Mouse (Mus musculus): ENCODE results near the gene Armc12.

The Armc12 gene

GRCm38 (mm10) chr17:28530506-28530905 is at the start of gene Armc12:
TSS of gene Armc12 (plus strand) at chr17:28530806.
- no peak for DNase-seq

- DNase-seq, result peak; percentile 96
Observed at GRCm38 (mm10) chr17:28484704-28485445, 45.7 kb upstream of the Armc12 start.

GRCm38 (mm10) chr17:28485446-28485948 is 45.1 kb upstream of the Armc12 start:
- peak; percentile 97 for DNase-seq

GRCm38 (mm10) chr17:28485977-28486400 is 44.6 kb upstream of the Armc12 start:
- DNase-seq, result peak; percentile 100

GRCm38 (mm10) chr17:28486720-28487119 is 43.9 kb upstream of the Armc12 start:
- DNase-seq, result no peak

GRCm38 (mm10) chr17:28487584-28488257 is 42.9 kb upstream of the Armc12 start:
- DNase-seq, result peak; percentile 94

- peak; percentile 91 for DNase-seq
Observed at GRCm38 (mm10) chr17:28488258-28489013, 42.2 kb upstream of the Armc12 start.

GRCm38 (mm10) chr17:28491035-28491770 is 39.4 kb upstream of the Armc12 start:
- DNase-seq, result peak; percentile 87

- peak; percentile 83 for DNase-seq
Observed at GRCm38 (mm10) chr17:28495832-28496231, 34.8 kb upstream of the Armc12 start.

- DNase-seq, result peak; percentile 87
Observed at GRCm38 (mm10) chr17:28499190-28499589, 31.4 kb upstream of the Armc12 start.

GRCm38 (mm10) chr17:28500465-28500864 is 30.1 kb upstream of the Armc12 start:
- peak; percentile 81 for DNase-seq

GRCm38 (mm10) chr17:28502196-28502821 is 28.3 kb upstream of the Armc12 start:
- DNase-seq, result peak; percentile 98

GRCm38 (mm10) chr17:28504182-28504581 is 26.4 kb upstream of the Armc12 start:
- DNase-seq, result peak; percentile 91

GRCm38 (mm10) chr17:28505591-28505990 is 25.0 kb upstream of the Armc12 start:
- no peak for DNase-seq

GRCm38 (mm10) chr17:28506895-28507294 is 23.7 kb upstream of the Armc12 start:
- no peak for DNase-seq

GRCm38 (mm10) chr17:28507496-28507895 is 23.1 kb upstream of the Armc12 start:
- peak; percentile 91 for DNase-seq

GRCm38 (mm10) chr17:28510445-28511342 is 19.9 kb upstream of the Armc12 start:
- peak; percentile 98 for DNase-seq

GRCm38 (mm10) chr17:28511616-28512541 is 18.7 kb upstream of the Armc12 start:
- DNase-seq, result peak; percentile 95

- DNase-seq, result peak; percentile 99
Observed at GRCm38 (mm10) chr17:28512696-28513095, 17.9 kb upstream of the Armc12 start.

GRCm38 (mm10) chr17:28513337-28513736 is 17.3 kb upstream of the Armc12 start:
- no peak for DNase-seq

Data from heart, adult 11 months (tissue).